Mouse (Mus musculus): ENCODE measurements around the gene Nudt16.
A peak's percentile ranks its signal among the peaks of the same experiment; 100 is the strongest.
"Not testable (repeated sequence)": the region's sequence is repeated elsewhere in the genome, so short reads cannot be mapped to it uniquely, and the experiment has no call there.

Gene Nudt16

DNA sequence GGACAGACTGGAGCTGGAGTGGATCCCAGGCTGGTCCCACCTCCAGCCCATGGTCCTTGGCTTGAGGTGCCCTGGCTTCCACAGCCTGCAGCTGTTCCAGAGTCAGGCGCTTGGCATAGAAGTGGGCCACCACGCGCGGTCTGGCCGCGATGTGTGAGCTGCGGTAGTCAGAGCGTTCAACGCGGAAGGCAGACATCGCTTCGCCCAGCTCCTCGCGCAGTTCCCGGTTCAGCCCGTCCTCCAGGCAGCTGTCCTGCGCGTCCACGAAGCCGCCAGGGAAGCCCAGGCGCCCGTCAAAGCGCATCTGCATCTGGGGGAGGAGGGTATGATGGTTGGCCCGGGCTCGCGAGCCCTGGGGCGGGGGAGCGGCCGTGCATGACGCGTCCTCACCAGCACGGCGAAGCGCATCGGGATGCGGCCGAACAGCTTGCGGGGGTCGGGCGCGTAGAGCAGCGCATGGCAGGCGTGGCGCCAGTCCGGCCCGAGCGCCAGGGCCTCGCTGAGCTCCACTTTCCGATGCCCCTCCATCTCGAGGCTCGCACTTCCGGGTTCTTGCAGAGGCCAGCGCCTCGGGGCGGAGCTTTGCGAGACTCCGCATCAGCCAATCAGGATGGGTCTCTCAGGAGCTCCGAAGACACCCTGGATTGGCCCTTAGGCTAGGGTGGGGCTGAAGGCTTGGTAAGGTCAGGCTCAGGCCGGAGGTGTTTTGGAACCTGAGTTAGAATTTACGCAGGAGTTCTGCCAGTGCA is at the start of gene Nudt16:
TSS of gene Nudt16 (minus strand) at position 572 of the 749 bp plus-strand sequence.
- DNase-seq (ENCODE audit: low spot score in 2 of 2) = peak; percentile 72 to 90

GRCm38 (mm10) chr9:105144992-105145391 is 13.4 kb upstream of the Nudt16 start, which contains the start of gene 1700080E11Rik:
TSS of gene 1700080E11Rik (minus strand) at chr9:105145092.
- no peak for DNase-seq (ENCODE audit: low spot score in 2 of 2)

GRCm38 (mm10) chr9:105139204-105139603 is 7.6 kb upstream of the Nudt16 start:
- DNase-seq (ENCODE audit: low spot score in 2 of 2) = no peak

GRCm38 (mm10) chr9:105136404-105136803 is 4.8 kb upstream of the Nudt16 start:
- no peak for DNase-seq (ENCODE audit: low spot score in 2 of 2)

GRCm38 (mm10) chr9:105134536-105134935 is 2.9 kb upstream of the Nudt16 start:
- no peak for DNase-seq (ENCODE audit: low spot score in 2 of 2)

DNA sequence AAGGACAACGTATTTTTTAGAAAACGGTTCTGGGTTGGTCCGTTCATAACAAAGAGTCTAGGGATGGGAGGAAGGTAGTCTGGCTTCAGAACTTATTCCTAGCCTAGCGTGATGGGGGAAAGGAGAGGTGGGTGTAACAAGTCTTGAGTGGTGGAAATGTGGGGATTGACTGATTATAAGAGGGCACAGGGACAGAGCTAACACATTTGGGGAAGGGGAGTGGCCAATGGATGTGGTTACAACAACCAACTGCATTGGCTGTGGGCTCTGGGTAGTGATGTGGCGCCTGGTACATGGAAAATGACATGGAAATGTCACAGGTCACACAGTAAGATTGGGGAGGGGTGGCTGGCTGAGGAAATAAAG is 361 bp upstream of the Nudt16 start:
- no peak for DNase-seq (ENCODE audit: low spot score in 2 of 2)

GRCm38 (mm10) chr9:105130331-105130730 is 1.3 kb downstream of the Nudt16 start:
- DNase-seq (ENCODE audit: low spot score in 2 of 2) = no peak

- not testable (repeated sequence) for DNase-seq (ENCODE audit: low spot score in 2 of 2)
These were observed 6.4 kb downstream of the Nudt16 start for GRCm38 (mm10) chr9:105125206-105125605.

DNA sequence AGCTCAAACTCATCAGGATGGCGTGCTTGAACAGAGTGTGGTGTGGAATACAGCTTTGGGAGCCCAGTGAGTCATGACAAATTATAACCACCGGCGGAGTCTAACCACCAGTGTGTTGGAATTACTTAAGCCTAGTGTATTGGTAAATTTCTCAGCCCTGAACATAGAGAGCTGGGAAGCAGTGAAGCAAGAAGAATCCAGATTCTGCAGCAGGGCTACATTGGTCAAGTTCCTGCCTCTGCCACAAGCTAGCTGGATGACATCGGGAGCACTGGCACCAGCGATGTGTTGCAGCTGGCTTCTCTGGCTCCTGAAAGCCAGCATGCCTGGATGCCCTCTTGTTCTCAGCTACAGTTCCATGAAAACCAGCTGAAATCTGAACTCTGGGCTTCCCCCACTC is 27.7 kb downstream of the Nudt16 start:
- no peak for DNase-seq (ENCODE audit: low spot score in 2 of 2)

DNA sequence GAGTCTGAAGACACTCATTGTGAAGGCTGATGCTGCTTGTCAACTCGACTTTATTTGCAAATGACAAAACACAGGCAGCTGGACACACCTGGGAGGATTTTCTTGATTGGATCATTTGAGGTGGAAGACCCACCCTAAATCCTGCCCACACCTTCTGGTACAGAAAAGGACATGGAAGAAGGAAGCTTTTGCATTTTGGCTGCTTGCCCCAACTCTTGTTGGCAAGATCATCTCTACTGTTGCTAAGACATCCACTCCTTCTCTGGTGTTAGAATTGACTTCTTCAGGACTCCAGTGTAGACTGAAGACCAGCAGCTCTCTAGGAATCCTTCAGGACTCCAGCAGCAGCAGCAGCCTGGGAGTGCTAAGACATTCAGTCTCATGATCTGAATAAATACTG is 29.7 kb downstream of the Nudt16 start:
- DNase-seq (ENCODE audit: low spot score in 2 of 2) = no peak

- DNase-seq (ENCODE audit: low spot score in 2 of 2) = no peak
These were observed 30.6 kb downstream of the Nudt16 start for GRCm38 (mm10) chr9:105100807-105101570.

DNA sequence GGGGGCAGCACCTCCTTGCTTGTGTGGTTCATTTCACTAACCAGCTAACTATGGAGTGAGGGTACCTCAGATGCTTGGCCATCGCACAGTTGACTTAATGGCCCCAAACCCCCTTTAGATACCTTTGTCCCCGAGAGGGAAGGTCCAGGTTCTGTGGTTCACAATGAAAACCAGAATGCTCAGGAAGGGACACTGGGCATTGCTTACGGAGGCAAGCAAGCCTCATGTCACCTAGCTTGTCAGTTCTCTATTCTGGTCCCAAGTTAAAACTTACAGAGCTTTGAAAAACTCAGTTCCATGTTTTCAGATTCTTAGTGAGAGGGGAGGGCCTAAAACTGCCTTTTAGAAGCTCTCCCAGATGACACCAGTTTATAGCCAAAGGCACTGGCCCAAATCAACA is 51.4 kb downstream of the Nudt16 start:
- DNase-seq (ENCODE audit: low spot score in 2 of 2) = no peak
